Mouse (Mus musculus): Measurements from ENCODE around the gene Rspo1.
A peak's percentile ranks its signal among the peaks of the same experiment; 100 is the strongest.
"Not testable (repeated sequence)": the region's sequence is repeated elsewhere in the genome, so short reads cannot be mapped to it uniquely, and the experiment has no call there.

Rspo1 gene

GRCm38 (mm10) chr4:124985671-124986602 is at the start of gene Rspo1:
TSS of gene Rspo1 (plus strand) at chr4:124986430.
- no peak for DNase-seq

- peak; percentile 97 for DNase-seq
These were observed 49.4 kb upstream of the Rspo1 start, which contains the start of gene 9930104L06Rik for GRCm38 (mm10) chr4:124936613-124937471. TSS of gene 9930104L06Rik (plus strand) at chr4:124937048.

GRCm38 (mm10) chr4:124939211-124939610 is 47.0 kb upstream of the Rspo1 start, which contains the start of gene Cdca8:
TSS of gene Cdca8 (minus strand) at chr4:124939311.
- DNase-seq: not testable (repeated sequence)

- DNase-seq: peak; percentile 55 to 87
These were observed 43.2 kb upstream of the Rspo1 start for GRCm38 (mm10) chr4:124943022-124943421.

GRCm38 (mm10) chr4:124943781-124944180 is 42.4 kb upstream of the Rspo1 start:
- peak in 1 of 2 experiments; percentile 14 for DNase-seq

GRCm38 (mm10) chr4:124944961-124945360 is 41.3 kb upstream of the Rspo1 start:
- peak in 1 of 2 experiments; percentile 17 for DNase-seq

GRCm38 (mm10) chr4:124949488-124949887 is 36.7 kb upstream of the Rspo1 start:
- no peak for DNase-seq

- DNase-seq: peak; percentile 22 to 47
These were observed 35.8 kb upstream of the Rspo1 start for GRCm38 (mm10) chr4:124950181-124951035.

- DNase-seq: peak in 1 of 2 experiments; percentile 10
These were observed 35.2 kb upstream of the Rspo1 start for GRCm38 (mm10) chr4:124951036-124951433.

- peak in 1 of 2 experiments; percentile 15 for DNase-seq
These were observed 32.7 kb upstream of the Rspo1 start for GRCm38 (mm10) chr4:124953546-124953945.

- DNase-seq: no peak
These were observed 28.9 kb upstream of the Rspo1 start for GRCm38 (mm10) chr4:124957284-124957683.

GRCm38 (mm10) chr4:124959062-124959461 is 27.2 kb upstream of the Rspo1 start:
- peak; percentile 57 to 77 for DNase-seq

- DNase-seq: no peak
These were observed 25.3 kb upstream of the Rspo1 start for GRCm38 (mm10) chr4:124960940-124961339.

- DNase-seq: no peak
These were observed 23.7 kb upstream of the Rspo1 start for GRCm38 (mm10) chr4:124962576-124962975.

GRCm38 (mm10) chr4:124964912-124965599 is 21.2 kb upstream of the Rspo1 start:
- no peak for DNase-seq

- DNase-seq: no peak
These were observed 17.5 kb upstream of the Rspo1 start for GRCm38 (mm10) chr4:124968711-124969110.

GRCm38 (mm10) chr4:124969219-124969848 is 16.9 kb upstream of the Rspo1 start:
- no peak for DNase-seq

- no peak for DNase-seq
These were observed 16.0 kb upstream of the Rspo1 start for GRCm38 (mm10) chr4:124970194-124970593.

GRCm38 (mm10) chr4:124970677-124971076 is 15.6 kb upstream of the Rspo1 start:
- DNase-seq: no peak

- no peak for DNase-seq
These were observed 15.1 kb upstream of the Rspo1 start for GRCm38 (mm10) chr4:124971094-124971493.

- no peak for DNase-seq
These were observed 13.9 kb upstream of the Rspo1 start for GRCm38 (mm10) chr4:124972316-124972715.
